Mouse (Mus musculus) induced T-regulatory cell, adult 2 months (primary cell): ENCODE results near the gene Slc51a.
"Not testable (repeated sequence)": the region's sequence is repeated elsewhere in the genome, so short reads cannot be mapped to it uniquely, and the experiment has no call there.

ENCODE experiments used
- DNase-seq: peaks from one replicate; pipeline ENCODE4 v3.0.0-alpha.2; 2012; ENCODE audit warnings: low read depth

Gene Slc51a

GRCm38 (mm10) chr16:32509066-32509942 lies 21.6 kb upstream of the Slc51a start:
- DNase-seq, result no peak

- no peak for DNase-seq
Measured at GRCm38 (mm10) chr16:32508506-32509065, 20.9 kb upstream of the Slc51a start.

- no peak for DNase-seq
Measured at GRCm38 (mm10) chr16:32508035-32508434, 20.4 kb upstream of the Slc51a start.

- peak; percentile 85 for DNase-seq
Measured at GRCm38 (mm10) chr16:32507407-32507806, 19.7 kb upstream of the Slc51a start.

- no peak for DNase-seq
Measured at GRCm38 (mm10) chr16:32506868-32507267, 19.2 kb upstream of the Slc51a start.

- no peak for DNase-seq
Measured at GRCm38 (mm10) chr16:32506298-32506697, 18.6 kb upstream of the Slc51a start.

- DNase-seq, result no peak
Measured at GRCm38 (mm10) chr16:32503633-32504032, 16.0 kb upstream of the Slc51a start.

- no peak for DNase-seq
Measured at GRCm38 (mm10) chr16:32502621-32503335, 15.1 kb upstream of the Slc51a start.

GRCm38 (mm10) chr16:32501459-32501858 lies 13.8 kb upstream of the Slc51a start:
- DNase-seq, result no peak

GRCm38 (mm10) chr16:32499430-32500037 lies 11.9 kb upstream of the Slc51a start:
- DNase-seq, result peak; percentile 87

GRCm38 (mm10) chr16:32498996-32499395 lies 11.3 kb upstream of the Slc51a start:
- no peak for DNase-seq

- DNase-seq, result no peak
Measured at GRCm38 (mm10) chr16:32495965-32496364, 8.3 kb upstream of the Slc51a start, which contains the start of gene Zdhhc19. Zdhhc19 (plus strand) TSS chr16:32496265.

GRCm38 (mm10) chr16:32494371-32494770 lies 6.7 kb upstream of the Slc51a start:
- not testable (repeated sequence) for DNase-seq

- DNase-seq, result no peak
Measured at GRCm38 (mm10) chr16:32488939-32489338, 1.3 kb upstream of the Slc51a start.

- no peak for DNase-seq
Measured at GRCm38 (mm10) chr16:32486046-32486445, 1.6 kb downstream of the Slc51a start.

- no peak for DNase-seq
Measured at GRCm38 (mm10) chr16:32485209-32485608, 2.5 kb downstream of the Slc51a start.

GRCm38 (mm10) chr16:32484431-32484871 lies 3.2 kb downstream of the Slc51a start:
- no peak for DNase-seq

- DNase-seq, result no peak
Measured at GRCm38 (mm10) chr16:32479415-32479814, 8.3 kb downstream of the Slc51a start.

GRCm38 (mm10) chr16:32477315-32477714 lies 10.4 kb downstream of the Slc51a start:
- no peak for DNase-seq

- no peak for DNase-seq
Measured at GRCm38 (mm10) chr16:32472276-32473015, 15.2 kb downstream of the Slc51a start.

GRCm38 (mm10) chr16:32469404-32470105 lies 18.1 kb downstream of the Slc51a start:
- no peak for DNase-seq
